In the genomic region with DNA sequence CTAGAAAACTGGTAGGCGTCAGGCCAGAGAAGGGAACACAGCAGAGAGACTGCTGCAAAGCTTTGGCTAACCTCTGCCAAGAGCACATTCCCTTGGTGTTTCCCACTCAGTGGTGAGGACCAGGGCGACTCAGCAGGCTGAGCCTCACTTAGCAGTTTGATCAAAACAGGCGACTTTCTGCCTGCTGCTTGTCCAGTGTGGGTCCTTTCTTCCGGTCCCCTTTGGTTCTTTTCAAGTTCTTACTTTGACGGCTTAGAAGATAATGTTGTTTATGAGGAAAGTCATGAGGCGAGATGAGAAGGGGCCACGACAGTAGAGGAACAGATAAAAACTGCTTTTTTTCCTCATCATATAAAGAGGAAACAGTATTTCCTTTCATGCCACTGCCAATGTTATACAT, we compare ENCODE assay signal across 9 mouse cellular contexts. TPM values are rescaled to one million over a fixed set of nuclear protein-coding genes. Genes with fewer than 3 reads are reported as not detected.
DNase-seq lines count a peak whose midpoint lies in the region; ATAC-seq lines count a peak whose summit lies in the region.
"Had no signal": no experiment of that assay in that cellular context is flagged by ENCODE, and none has a peak within 500 bp of the region (broad histone marks: within the 10 kb centered on the region; RNA-seq: fewer than 3 reads in every experiment).

No protein-coding gene starts in this region.

- no peak overlapping the region for H3K27ac ChIP-seq in midbrain, embryonic 15.5 days
- H3K27ac ChIP-seq: embryonic facial prominence, embryonic 12.5 days had no signal

- H3K4me3 ChIP-seq in midbrain, embryonic 15.5 days, result no peak overlapping the region
- H3K4me3 ChIP-seq: embryonic facial prominence, embryonic 12.5 days had no signal

- DNase-seq in left cerebral cortex, postnatal 4 days, result peak; percentile 13
- DNase-seq in left cerebral cortex, postnatal 36 days (ENCODE audit: low spot score in 2 of 2), result no peak
- peak; percentile 24 to 53 for DNase-seq in adrenal gland, postnatal 36 days
- peak; percentile 44 to 66 for DNase-seq in heart, postnatal 14 days
- DNase-seq in lung, postnatal 4 days, result peak; percentile 41 to 58
- DNase-seq in right cerebral cortex, postnatal 14 days, result no peak
- no peak for DNase-seq in layer of hippocampus, postnatal 25 days (ENCODE audit: extremely low spot score in 1 of 2, low spot score in 1 of 2)

- H3K9ac ChIP-seq in midbrain, embryonic 15.5 days, result no peak overlapping the region
- H3K9ac ChIP-seq: embryonic facial prominence, embryonic 12.5 days had no signal

- ATAC-seq in midbrain, embryonic 15.5 days (replicated peaks), result no peak

- 56% methylated on average over 7 of the region's 7 CpGs for WGBS in midbrain, embryonic 15.5 days

- H3K27me3 ChIP-seq in midbrain, embryonic 15.5 days (replicated peaks), result no peaks in the 10 kb centered on the region
- H3K27me3 ChIP-seq: embryonic facial prominence, embryonic 12.5 days had no signal

- no peak overlapping the region for H3K4me2 ChIP-seq in midbrain, embryonic 15.5 days
- H3K4me2 ChIP-seq: embryonic facial prominence, embryonic 12.5 days had no signal

- H3K4me1 ChIP-seq in midbrain, embryonic 15.5 days, result no peaks in the 10 kb centered on the region

- H3K9me3 ChIP-seq in midbrain, embryonic 15.5 days, result no peaks in the 10 kb centered on the region
- H3K9me3 ChIP-seq: embryonic facial prominence, embryonic 12.5 days had no signal

- intact Hi-C loops in left cerebral cortex, postnatal 4 days (cut with DNase I), result no loop called here
- intact Hi-C loops in left cerebral cortex, postnatal 36 days (cut with DNase I), result no loop called here
- intact Hi-C loops in heart, postnatal 14 days (cut with DNase I), result no loop called here

- H3K36me3 ChIP-seq in midbrain, embryonic 15.5 days (replicated peaks), result no peaks in the 10 kb centered on the region
- H3K36me3 ChIP-seq: embryonic facial prominence, embryonic 12.5 days had no signal

RNA-seq across cellular contexts. Expression of a gene that starts 49.2 kb away (rescaled TPM):
- total RNA-seq in left cerebral cortex, postnatal 4 days (2021), result 10 to 100 TPM; 51.6 to 52.3 TPM
- total RNA-seq in left cerebral cortex, postnatal 36 days (2021), result 10 to 100 TPM; 63.6 to 66.2 TPM
- 100 to 1,000 TPM; 114 to 134 TPM for total RNA-seq in adrenal gland, postnatal 36 days (2021)
- total RNA-seq in heart, postnatal 14 days (2021), result 100 to 1,000 TPM; 186 to 196 TPM
- 10 to 100 TPM; 77.1 to 86.5 TPM for total RNA-seq in layer of hippocampus, postnatal 25 days (2021)
- 34.8 and 38.4 TPM in 2 replicates for polyA plus RNA-seq in midbrain, embryonic 15.5 days (2015; fragmentation: Nextera tagmentation; extraction: Ambion mirVana)

RNA-seq across cellular contexts. Expression of a gene that starts 49.3 kb away (rescaled TPM):
- 10 to 100 TPM; 89.5 to 93.0 TPM for total RNA-seq in left cerebral cortex, postnatal 4 days (2021)
- total RNA-seq in left cerebral cortex, postnatal 36 days (2021), result 10 to 100 TPM; 61.7 to 62.0 TPM
- total RNA-seq in adrenal gland, postnatal 36 days (2021), result 10 to 100 TPM; 97.2 to 98.8 TPM
- total RNA-seq in heart, postnatal 14 days (2021), result 10 to 100 TPM; 69.5 to 71.4 TPM
- total RNA-seq in layer of hippocampus, postnatal 25 days (2021), result 10 to 100 TPM; 75.0 to 77.1 TPM
- 78.2 and 80.9 TPM in 2 replicates for polyA plus RNA-seq in midbrain, embryonic 15.5 days (2015; fragmentation: Nextera tagmentation; extraction: Ambion mirVana)

Comparison
In these comparisons a context has a peak if more than half of its experiments do, and no peak if none do; other contexts are left out.
1. DNase-seq: peak in left cerebral cortex, postnatal 4 days (single experiment), adrenal gland, postnatal 36 days (2 of 2), heart, postnatal 14 days (2 of 2) and lung, postnatal 4 days (2 of 2); none in left cerebral cortex, postnatal 36 days (0 of 2), right cerebral cortex, postnatal 14 days (single experiment) and layer of hippocampus, postnatal 25 days (0 of 2).